Mouse (Mus musculus): ENCODE data around the gene Inpp5b. TPM values are rescaled to one million over a fixed set of nuclear protein-coding genes. Genes with fewer than 3 reads are reported as not detected.

The Inpp5b gene
- polyA plus RNA-seq, 1 experiment, result 32.8 TPM

DNA sequence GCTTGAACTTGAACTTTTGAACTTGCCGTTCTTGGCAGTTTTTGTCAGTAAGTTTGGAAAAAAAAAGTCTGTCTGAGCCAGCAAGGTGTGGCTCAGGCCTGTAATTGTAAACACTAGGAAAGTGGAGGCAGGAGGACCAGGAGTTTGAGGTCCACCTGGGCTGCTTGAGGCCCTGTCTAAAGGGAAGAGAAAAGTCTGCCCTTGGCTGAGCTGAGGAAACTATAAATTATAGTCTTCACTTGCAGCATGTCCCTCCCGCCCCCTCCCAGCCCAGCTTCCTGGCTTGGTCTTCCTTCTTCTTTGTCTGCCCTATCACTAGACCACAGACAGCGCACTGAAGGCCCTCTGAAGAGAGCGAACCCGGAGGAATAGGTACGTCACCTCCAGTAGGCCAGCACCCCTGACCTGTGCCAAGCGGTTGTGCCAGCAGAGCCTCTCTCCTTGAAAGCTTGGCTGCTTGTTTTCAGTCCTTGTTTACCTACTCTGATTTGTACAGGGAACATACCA is 17.7 kb downstream of the Inpp5b start:
- no peak for DNase-seq (ENCODE audit: low read depth, low spot score)
- 22% methylated on average over 7 of the region's 7 CpGs for WGBS

DNA sequence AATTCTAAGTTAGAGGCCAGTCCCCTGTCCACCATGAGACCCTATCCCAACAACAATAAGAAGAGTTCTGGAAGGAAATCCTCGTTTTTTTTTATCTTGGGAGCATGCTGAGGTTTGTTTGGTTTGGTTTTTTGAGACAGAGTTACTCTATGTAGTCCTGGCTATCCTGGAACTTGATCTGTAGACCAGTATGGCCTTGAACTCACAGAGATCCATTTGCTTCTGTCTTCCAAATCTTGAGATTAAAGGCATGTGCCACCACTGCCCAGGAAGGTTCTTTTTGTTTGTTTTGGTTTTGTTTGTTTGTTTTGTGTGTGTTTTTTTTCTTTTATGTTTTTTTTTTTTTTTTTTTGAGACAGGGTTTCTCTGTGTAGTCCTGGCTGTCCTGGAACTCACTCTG is 19.6 kb downstream of the Inpp5b start:
- DNase-seq (ENCODE audit: low read depth, low spot score), result no peak
- WGBS, result 32% methylated on average over 1 of the region's 1 CpGs

DNA sequence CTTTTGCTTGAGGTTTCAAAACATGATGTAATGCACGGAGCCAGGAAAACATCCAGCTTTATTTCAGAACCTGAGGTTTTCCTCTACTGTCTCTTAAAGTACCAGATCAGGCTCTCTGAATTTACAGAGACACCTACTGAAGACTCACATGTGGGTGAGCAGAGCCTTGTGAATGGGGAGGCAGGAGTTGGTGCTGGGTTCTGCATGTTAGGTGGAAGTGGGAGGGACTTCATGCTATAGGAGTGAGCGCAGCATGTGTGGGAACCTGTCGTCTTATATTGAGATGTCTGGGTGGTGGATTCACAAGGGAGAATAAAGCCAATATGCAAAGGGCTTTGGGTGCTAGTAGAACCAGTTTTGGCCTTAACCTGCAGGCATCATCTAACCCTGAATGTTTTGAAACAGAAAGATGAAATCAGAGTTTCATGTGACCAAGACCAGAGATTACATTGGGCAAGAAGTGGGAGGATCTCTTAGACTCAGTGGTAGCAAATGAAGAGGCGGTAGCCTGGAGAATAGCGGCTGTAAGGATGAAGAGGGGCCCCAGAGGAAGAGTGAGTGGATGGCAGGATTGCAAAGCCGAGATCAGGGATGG is 21.3 kb downstream of the Inpp5b start:
- no peak for DNase-seq (ENCODE audit: low read depth, low spot score)
- 84% methylated on average over 6 of the region's 6 CpGs for WGBS

DNA sequence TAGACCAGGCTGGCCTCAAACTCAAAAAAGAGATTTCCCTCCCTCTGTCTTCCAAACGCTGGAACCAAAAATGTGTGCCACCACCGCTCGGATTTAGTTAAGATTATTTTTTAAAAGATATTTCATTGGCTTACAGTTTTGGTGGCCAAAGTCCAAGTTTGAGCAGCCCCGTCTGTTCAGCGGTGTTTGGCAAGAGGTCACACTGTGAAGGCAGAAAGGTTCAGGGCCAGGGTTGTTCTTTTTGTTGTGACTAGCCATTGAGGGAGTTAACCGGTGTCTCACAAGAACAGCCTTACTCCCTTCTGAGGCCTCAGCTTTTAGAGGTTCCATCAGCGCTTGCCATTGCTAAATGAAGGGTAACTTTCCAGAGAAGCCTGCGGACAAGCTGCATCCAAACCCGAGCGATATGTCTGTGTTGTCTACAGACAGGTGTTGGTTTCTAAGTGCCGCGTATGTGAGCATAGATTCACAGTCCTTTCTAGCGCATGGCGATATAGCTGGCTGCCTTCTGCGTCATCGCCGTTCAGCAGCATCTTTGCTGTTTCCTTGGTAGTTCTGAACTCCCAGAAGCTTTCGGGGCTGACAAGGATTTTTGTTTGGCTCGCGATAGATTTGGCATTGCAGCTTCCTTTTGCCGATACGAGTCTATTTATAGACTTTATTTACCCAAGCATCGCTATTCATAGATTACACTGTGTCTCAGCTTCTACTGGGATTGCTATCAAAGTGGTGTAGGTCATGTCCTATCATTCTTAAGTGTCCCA is 24.3 kb downstream of the Inpp5b start:
- 55% methylated on average over 23 of the region's 23 CpGs for WGBS
- DNase-seq (ENCODE audit: low read depth, low spot score), result no peak

DNA sequence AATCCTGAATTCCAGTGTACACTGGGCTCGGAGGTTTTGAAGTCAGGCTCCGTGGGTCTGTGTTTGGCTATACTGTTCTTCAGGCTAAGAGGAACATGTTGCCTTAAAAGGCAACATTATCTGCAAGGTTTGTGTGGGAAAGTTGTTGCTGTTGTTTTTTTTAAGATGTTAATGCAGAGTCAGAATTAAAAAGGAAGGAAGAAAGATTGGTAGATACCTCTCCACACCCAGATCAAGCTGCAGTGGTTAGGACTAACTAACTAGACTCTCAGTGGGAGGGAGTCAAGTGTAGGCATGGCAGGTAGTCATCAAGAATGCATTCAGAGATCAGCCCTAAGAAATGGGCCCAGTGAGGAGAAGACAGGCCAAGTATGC is 24.9 kb downstream of the Inpp5b start:
- no peak for DNase-seq (ENCODE audit: low read depth, low spot score)
- 63% methylated on average over 2 of the region's 2 CpGs for WGBS

DNA sequence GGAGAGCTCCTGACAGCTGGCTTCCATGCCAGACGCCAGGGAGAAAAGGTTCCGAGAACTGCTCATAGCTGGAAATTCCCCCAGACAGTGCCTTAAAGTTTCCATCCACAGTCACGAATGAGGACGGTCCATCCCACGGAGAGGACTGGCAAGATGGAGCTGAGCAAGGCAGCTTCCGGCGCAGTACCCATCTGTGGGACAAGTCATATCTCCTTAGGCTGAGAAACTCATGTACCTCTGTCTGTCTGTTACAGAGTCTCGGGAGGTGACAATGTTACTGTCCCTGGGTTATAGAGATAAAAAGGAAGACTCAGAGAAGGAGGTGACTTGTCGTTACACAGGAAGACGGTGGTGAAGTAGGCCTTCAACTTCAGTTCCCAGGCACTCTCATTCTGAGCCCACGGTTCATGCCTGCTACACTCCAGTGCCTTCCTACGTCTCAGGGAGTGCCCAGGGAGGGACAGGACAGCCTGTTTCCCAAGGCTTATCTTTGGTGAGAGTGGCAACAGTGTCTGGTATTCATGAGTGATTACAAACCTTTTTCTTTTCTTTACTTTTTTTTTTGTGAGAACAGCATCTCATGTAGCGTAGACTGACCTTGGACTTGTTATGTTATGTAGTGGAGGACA is 27.4 kb downstream of the Inpp5b start:
- no peak for DNase-seq (ENCODE audit: low read depth, low spot score)
- 85% methylated on average over 13 of the region's 13 CpGs for WGBS

DNA sequence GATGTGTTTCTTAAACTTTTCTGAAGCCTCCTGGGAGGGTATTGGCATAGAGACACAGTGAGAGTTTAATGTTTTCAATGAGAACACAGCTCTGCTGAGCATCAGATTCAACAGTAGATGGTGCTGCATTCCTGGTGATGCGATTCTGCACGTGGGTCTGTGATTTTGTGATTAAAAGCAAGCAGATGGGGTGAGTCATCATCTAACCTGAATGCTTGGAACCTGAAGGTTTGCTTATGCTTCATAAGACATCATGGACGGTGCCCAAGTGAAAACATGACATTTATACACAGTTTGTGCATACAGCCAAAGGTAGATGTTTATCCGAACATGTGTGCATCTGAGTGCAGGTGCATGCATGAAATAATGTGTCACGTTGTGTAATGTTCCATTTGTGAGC is 29.0 kb downstream of the Inpp5b start:
- DNase-seq (ENCODE audit: low read depth, low spot score), result no peak
- 53% methylated on average over 5 of the region's 5 CpGs for WGBS

DNA sequence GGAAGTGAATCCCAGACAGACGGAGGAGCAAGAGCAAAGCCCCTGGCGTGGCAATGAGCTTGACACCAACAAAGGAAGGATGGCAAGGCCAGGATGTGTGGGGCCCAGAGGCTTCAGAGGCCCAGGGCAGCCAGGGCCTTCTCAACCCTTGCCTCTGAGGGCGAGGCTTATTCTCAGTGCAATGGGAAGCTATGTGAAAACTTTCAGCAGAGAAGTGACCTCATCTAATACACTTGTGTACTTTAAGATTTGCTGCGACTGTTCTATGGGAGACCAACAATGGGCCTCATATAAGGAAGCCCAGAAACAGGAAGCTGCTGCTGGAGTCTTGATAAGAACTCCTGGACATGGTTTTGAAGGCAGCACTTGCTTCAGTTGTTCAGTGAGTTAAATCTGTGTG is 30.5 kb downstream of the Inpp5b start:
- DNase-seq (ENCODE audit: low read depth, low spot score), result no peak
- 24% methylated on average over 4 of the region's 4 CpGs for WGBS

DNA sequence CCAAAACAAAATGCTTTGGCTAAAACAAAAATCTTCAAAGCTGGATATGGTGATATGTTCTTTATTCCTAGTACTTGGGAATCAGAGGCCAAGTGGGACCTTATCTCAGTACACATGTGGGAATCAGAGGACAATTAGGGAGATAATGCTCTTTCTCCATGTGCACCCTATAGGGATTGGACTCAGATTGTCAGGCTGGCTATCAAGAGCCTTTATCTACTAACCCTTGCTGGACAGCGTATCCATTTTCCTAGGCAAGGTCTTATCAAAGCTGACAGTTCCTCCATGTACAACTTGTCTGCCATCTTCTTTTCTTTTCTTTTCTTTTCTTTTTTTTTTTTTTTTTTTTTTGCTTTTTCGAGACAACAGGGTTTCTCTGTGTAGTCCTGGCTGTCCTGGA is 31.8 kb downstream of the Inpp5b start:
- DNase-seq (ENCODE audit: low read depth, low spot score), result no peak
- 86% methylated on average over 2 of the region's 2 CpGs for WGBS

DNA sequence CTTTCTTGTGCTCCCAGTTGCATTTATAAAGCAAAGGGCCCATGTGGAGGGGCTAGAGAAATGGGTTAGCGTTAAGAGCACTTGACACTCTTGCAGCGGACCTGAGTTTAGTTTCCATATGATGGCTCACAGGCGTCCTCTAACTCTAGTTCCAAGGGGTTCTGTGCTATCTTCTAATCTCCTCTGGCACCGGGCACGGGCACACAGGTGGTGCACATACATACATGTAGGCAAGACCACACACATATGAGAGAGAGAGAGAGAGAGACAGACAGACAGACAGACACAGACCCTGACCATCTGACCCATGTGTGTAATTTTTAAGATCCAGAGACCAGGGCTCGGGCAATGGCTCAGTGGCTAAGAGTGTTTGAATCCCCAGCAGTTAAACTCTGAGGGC is 32.3 kb downstream of the Inpp5b start:
- WGBS, result 92% methylated on average over 6 of the region's 6 CpGs

DNA sequence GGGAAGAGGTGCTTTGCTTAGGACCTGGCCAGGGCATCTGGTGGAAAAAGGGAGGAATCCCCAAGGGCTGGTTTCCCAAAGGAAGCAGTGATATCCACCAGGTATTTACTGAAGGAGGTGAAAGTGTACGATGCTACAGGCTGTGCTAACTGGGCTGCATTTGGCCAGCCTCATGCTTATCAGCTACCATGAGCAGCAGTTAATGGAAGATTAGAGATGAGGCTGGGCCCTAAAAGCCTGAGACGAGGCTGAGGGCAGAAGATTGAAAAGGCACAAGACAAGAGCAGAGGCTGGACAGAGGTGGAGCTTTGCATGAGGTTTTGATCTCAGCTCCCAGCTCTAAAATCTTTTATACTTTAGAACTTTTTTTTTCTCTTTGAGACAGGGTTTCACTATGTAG is 32.8 kb downstream of the Inpp5b start:
- DNase-seq (ENCODE audit: low read depth, low spot score), result no peak
- 49% methylated on average over 2 of the region's 2 CpGs for WGBS

More for the DNA sequence above, 32.3 kb downstream of the Inpp5b start:
- DNase-seq (ENCODE audit: low read depth, low spot score), result no peak

DNA sequence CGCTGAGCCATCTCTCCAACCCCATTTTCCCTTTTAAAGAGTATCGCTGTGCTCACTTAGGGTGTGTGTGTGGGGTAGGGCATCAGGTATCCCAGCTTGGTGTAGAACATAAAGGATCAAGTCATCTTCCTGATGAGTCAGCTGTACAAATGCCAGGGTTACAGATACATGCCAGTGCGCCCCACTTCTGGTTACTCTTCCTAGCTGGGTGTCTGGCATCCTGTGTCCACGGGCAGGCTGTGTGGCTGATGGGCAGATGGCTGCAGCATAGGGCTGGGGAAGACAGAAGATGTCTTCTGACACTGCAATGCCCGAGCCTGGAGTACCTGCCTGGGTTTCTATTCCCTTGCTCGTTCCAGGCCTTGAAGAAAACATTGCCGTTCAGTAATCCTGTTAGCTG is 39.7 kb downstream of the Inpp5b start:
- WGBS, result 92% methylated on average over 7 of the region's 7 CpGs
- no peak for DNase-seq (ENCODE audit: low read depth, low spot score)

DNA sequence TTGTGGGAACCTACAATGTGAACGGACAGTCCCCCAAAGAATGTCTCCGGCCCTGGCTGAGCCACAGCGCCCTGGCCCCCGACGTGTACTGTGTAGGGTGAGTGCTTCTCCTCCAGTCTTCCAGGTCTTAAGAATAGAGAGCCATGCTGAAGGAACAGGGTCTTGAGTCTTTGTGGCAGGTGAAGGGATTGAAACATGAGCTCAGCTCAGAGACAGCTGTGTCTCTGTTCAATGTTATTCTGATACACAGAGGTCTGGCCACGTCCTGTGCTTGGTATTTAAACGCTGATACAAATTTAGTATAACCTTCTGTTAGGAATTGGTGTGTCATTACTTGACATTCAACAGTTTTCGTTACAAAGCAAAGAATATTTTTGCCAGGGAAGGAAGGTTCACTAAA is 40.7 kb downstream of the Inpp5b start:
- no peak for DNase-seq (ENCODE audit: low read depth, low spot score)
- 91% methylated on average over 8 of the region's 8 CpGs for WGBS

DNA sequence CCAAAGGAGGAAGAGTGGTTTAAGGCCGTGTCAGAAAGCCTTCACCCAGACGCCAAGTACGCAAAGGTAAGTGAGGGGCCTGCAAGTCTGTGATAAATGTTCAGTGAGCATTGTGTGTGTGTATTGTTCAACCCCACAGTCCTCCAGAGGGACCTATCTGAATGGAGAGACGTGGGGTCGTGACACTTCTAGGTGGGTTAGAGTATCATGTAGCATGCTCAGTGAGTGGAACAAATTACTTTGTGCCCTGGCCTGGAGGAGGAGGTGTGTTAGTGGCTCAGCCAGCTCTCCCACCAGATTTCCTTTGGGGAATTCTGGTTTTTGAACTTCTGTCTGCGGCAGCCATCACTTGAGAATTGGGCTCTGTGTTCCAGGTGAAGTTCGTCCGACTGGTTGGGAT is 42.3 kb downstream of the Inpp5b start:
- DNase-seq (ENCODE audit: low read depth, low spot score), result no peak
- WGBS, result 91% methylated on average over 8 of the region's 8 CpGs

DNA sequence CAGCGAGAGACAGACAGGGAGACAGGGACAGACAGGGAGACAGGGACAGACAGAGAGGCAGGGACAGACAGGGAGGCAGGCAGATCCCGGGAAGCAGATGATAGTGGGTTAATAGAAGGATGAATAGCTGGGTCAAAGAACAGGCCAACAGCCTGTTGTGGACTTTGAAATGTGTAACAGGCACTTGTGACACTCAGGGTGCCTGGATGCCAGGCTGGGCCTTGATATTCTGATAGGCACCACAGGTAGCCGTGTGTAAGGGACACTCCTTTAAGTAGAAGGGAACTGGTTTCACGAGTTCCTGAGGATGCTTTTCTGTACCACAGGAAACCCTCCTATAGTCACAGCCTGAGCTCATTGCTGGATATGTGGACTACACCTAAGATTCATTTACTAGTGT is 48.4 kb downstream of the Inpp5b start:
- no peak for DNase-seq (ENCODE audit: low read depth, low spot score)
- 62% methylated on average over 4 of the region's 4 CpGs for WGBS

DNA sequence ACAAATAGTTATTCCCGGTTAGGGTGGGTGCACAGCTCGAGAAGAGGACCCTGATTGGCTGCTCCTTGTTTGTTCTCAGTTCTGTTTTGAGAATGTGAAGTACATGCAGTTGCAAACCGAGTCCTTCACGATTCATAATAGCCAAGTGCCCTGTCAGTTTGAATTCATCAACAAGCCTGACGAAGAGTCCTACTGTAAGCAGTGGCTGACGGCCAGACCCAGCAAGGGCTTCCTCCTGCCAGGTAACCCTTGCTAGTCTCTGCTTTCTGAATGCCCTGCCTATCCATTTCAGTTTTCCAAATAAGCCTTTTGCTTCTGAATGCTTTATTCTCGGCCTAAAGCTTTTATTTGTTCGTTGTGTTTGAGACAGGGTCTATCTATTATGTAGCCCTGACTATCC is 50.5 kb downstream of the Inpp5b start:
- no peak for DNase-seq (ENCODE audit: low read depth, low spot score)
- WGBS, result 89% methylated on average over 8 of the region's 8 CpGs

DNA sequence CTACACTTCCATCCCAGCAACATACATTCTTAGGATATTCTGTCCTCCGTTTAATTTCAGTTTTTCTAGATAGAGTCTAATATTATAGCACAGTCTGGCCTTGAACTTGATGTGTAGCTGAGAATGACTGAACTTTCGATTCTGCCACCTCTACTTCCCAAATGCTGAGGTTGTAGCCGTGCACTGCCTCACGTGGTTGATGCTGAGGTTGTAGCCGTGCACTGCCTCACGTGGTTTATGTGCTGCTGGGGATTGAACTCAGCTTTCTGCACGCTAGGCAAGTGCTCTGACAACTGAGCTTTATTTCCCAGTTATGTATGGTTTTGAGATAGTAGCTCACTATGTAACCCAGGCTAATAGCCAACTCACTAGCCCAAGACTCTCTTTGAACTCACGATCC is 54.5 kb downstream of the Inpp5b start:
- 90% methylated on average over 8 of the region's 8 CpGs for WGBS
- DNase-seq (ENCODE audit: low read depth, low spot score), result no peak

DNA sequence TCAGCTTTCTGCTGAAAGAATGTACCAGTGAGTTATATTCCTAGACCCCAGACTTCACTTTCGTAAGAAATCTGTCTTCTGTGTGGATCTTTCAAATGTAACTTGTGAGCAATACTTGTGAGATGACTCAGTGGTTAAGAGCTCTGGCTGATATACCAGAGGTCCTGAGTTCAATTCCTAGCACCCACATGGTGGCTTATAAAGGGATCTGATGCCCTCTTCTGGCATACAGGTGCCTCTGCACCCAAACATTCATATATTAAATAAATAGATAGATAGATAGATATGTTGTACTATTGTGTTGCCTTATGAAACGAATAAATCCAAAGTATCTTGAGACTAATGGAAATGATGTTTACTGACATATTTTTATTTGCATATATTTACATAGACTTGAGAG is 55.3 kb downstream of the Inpp5b start:
- DNase-seq (ENCODE audit: low read depth, low spot score), result no peak
- WGBS, result 99% methylated on average over 2 of the region's 2 CpGs

DNA sequence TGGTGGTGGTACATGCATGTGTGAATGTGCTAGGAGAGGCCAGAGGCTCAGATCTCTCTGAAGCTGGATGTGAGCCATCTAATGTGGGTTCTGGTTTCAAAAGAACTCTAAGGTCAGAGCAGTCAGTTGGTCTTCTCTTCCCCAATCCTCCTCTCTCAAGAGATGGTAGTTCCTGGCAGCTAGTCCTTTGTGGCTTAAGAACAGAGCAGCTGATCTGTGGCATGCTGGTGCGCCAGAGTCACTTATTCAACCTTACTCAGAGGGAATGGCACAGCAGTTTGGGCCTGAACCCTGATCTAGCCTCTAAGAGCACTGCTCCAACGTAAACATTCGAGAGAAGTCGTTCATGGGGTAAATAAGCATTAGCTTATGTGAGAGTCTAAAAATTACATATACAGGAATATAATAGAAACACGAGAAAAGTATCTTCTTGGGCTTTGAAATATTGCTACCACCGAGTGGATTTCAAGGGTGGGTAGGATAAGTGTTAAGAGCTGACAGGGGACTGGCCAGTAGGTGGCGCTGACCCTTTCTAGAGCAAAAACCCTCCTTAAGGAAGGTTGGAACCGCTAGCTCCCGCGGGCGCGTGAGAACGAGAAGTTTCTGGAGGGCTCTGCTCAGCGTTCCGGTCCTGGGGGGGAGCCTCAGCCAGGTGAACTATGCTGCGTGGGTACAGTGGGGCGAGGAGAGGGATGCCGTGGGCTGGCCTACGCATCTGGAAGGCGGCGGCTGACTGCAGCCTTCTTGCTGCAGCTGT is 60.1 kb downstream of the Inpp5b start, which contains the start of gene Mtf1:
Gene Mtf1, plus strand, starts transcription at position 553 of the 757 bp plus-strand sequence.
- 3% methylated on average over 21 of the region's 21 CpGs for WGBS
- peak; percentile 64 for DNase-seq (ENCODE audit: low read depth, low spot score)

Measured in large intestine, adult 2 months (tissue).